Mouse (Mus musculus): ENCODE results near the gene Camk1. TPM values are rescaled to one million over a fixed set of nuclear protein-coding genes. Genes with fewer than 3 reads are reported as not detected.

Gene Camk1
- total RNA-seq, 2 experiments from 2014 or later: 51.8 to 53.2 TPM

DNA sequence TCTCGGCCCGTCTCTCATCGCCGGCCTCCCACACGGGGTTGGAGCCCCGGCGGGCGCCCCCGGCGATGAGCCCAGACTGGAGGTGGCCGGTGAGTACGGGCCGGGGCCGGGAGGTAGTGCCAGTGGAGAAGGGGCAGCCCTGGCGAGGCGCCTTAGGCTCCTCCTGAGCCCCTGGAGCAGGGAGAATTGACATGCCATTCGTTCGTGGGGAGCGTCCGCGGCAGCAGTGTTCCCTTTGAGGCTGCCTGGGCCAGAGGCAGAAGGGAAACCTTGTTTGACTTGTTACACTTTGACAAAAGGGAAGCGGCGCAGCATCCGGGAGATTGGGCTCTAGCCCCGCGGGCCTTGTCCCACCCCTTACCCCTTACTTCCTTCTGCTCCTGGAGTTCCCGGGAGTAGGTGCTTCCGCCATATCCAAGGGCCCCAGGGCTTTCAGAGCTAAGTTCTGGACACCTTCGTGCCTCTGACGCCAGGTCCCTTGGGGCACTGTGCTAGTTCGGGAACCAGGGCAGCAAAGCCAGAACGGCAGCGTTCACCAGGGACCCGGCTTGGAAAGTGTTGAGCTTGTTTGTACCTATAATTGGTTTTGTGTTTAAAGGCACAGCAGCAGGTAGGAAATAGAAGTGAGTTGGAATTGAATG lies 36.2 kb downstream of the Camk1 start:
- peak in 1 of 2 experiments; percentile 52 for DNase-seq (ENCODE audit: low spot score in 2 of 2)

- no peak for DNase-seq (ENCODE audit: low spot score in 2 of 2)
These were observed 36.8 kb downstream of the Camk1 start, which contains the start of gene Brpf1 for GRCm38 (mm10) chr6:113306986-113307349. TSS of gene Brpf1 (plus strand) at chr6:113307137.

DNA sequence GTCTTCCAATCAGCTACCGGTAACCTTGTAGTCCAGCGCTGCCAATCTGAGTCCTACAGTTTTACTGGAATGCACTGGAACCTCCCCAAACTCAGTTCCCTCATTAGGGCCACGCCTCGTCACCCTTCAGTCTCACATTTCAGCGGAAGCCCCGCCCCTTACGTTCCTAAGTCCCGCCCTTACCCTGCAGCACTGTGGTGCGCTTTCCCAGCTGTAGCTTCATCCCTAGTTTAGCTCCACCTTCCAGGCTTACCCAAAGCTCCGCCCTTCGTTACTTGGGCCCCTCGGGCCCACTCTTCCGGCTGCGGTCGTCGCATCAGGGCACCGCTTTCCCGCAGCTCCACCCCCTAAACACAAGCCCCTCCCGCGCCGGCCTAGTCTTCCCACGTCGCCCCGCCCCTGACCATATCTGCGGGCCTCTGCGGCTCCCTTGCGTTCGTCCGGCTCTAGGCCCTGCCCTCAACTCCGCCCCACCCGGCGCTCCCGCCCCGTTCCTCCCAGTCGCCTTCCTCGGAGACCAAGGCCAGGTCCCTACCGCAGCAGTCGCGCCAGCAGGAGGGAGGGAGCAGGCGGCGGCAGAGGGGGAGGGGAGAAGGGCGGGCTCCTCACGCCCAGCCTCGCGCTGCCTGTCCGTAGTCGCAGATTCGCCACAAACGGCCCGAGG lies 37.3 kb downstream of the Camk1 start:
- peak; percentile 99 to 100 for DNase-seq (ENCODE audit: low spot score in 2 of 2)

DNA sequence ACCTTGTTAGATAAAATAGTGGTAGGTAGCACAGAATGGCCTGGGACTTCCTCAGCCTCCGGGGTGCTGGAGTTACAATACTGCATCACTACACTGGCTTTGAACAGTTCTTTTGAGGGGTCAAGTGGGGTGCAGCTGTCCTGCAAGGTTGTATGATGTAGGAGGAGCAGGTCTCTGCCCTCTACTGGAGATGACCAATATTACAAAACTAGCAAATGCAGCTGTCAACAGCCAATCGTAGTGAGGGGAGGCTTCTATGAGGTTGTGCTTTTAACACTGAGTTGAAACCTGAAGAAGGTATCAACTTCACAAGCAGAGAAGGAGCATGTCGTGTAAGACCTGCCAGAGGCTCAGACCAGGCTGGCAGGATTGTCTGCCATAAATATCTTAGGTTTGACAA lies 41.5 kb downstream of the Camk1 start:
- DNase-seq (ENCODE audit: low spot score in 2 of 2): no peak

DNA sequence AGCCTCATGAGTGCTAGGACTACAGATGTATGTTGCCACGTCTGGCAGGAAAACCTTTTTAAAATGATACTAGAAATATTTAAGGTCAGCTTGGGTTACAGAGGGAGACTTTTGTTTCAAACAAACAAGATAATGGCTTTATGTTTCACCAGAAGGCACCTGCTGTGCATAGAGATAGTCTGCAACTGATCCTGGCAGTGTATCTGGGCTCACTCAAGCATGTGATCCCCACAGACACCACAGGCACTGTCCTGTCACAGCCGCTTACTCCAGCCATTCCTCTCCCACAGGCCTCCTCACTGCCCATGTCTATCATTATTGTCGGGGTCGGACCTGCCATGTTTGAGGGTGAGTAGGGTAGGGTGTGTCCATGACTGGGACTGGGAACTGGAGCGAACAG lies 42.4 kb downstream of the Camk1 start:
- no peak for DNase-seq (ENCODE audit: low spot score in 2 of 2)

DNA sequence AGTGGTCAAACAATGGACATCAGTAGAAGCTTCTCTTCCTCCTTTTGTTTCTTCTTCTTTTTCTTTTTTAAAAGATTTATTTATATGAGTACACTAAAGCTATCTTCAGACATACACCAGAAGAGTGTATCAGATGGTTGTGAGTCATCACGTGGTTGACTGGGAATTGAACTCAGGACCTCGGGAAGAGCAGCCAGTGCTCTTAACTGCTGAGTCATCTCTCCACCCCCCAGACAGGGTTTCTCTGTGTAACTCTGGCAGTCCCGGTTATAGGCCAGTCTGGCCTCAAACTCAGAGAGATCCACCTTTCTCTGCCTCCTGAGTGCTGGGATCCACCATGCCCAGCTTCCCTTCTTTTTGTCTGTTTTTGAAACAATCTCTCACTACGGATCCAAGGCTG lies 47.1 kb downstream of the Camk1 start:
- no peak for DNase-seq (ENCODE audit: low spot score in 2 of 2)

DNA sequence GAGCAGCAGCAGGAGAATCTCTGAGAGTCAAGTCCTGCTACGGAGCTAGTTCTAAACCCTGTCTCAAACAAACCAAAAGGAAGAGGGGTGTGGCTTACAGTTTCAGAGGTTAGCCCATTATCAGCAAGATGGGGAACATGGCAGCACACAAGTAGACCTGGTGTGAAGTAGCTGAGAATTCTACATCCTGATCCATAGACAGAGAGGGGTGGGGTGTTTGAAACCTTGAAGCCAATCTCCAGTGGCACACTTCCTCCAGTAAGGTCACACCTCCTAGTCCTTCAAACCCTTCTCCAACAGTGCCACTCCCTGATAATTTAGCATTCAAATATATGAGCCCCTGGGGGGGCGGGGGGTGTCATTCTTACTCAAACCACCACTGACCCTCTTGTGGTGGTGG lies 47.7 kb downstream of the Camk1 start:
- DNase-seq (ENCODE audit: low spot score in 2 of 2): no peak

DNA sequence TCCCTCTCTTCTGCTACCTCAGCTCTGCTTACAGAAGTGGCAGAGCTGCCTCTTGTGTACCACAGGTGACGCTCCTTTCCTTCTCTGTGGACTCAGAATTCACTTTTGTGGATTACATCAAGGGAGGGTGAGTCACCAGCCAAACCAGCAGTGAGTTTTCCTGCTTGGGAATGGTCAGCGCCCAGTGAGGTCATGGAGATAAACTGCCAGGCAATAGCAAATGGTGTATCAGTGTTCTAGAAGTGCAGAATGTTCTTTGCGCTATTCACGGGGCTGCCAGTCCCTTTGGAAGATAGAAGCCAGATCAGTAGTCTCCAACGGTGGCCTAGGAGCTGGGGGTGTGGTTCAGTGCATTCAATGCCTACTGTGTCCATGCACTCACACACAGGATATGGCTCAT lies 50.8 kb downstream of the Camk1 start:
- DNase-seq (ENCODE audit: low spot score in 2 of 2): no peak

DNA sequence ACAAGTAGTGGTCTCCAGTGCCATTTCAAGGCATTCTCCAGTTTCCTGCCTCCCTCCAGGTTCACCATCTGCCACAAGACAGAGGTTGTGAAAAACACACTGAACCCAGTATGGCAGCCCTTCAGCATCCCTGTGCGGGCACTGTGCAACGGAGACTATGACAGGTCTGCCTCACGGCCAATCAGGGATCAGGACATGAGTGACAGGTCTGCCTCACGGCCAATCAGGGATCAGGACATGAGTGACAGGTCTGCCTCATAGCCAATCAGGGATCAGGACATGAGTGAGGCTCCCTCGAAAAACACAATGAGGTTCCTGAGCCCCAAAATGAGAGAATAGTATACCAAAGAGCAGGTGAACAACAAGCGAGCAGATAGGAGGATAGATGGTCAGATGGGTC lies 53.4 kb downstream of the Camk1 start:
- no peak for DNase-seq (ENCODE audit: low spot score in 2 of 2)

DNA sequence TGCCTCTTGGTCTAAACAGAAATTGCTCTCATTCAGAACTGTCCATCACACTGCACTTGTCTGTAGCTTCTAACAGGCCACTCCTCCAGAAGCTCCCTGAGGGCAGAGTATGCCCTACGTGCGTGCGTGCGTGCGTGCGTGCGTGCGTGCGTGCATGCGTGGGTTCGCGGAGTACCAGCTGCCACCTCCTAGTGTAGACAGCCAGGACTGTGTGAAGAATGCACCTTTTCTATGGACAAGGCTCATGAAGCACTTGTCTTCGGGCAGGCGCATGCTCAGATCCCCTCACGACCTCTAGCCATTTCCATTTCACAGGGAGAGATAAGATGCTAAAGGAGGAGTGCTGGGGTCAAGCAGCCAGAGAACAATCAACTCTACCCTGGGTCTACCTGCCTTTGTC lies 54.4 kb downstream of the Camk1 start:
- no peak for DNase-seq (ENCODE audit: low spot score in 2 of 2)

DNA sequence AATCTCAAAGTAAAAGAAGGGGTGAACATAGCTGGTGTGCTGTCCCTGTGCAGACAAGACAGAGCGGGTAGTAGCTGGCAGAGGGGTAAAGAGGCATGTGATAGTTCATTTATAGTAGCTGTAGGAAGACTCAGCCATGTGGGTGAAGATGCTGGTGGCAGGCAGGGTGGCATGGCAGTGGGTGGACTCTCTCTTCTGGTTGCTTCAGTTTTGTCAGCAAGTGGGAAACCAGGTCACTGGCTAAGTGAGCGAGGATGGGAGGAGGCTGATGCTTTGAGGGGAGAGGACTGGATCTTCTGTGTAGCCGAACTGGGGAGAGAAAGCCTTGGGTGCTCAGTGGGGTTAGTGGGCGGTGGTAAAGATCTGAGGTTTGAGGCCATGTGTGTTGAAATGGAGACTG lies 56.5 kb downstream of the Camk1 start:
- no peak for DNase-seq (ENCODE audit: low spot score in 2 of 2)

- DNase-seq (ENCODE audit: low spot score in 2 of 2): no peak
These were observed 57.5 kb downstream of the Camk1 start for GRCm38 (mm10) chr6:113286316-113286715.

- DNase-seq (ENCODE audit: low spot score in 2 of 2): no peak
These were observed 58.9 kb downstream of the Camk1 start for GRCm38 (mm10) chr6:113284931-113285330.

Other genes starting within 250 kb of the Camk1 start
- 10 to 100 TPM; 74.2 to 76.4 TPM for gene Lhfpl4, start 148.6 kb downstream of the Camk1 start, total RNA-seq (2021)
- 10 to 100 TPM; 12.6 to 13.3 TPM for gene Mtmr14, start 106.1 kb downstream of the Camk1 start, total RNA-seq (2021)
- 10 to 100 TPM; 15.9 to 18.5 TPM for gene Cpne9, start 61.7 kb downstream of the Camk1 start, total RNA-seq (2021)
- gene Brpf1, start 36.8 kb downstream of the Camk1 start, total RNA-seq (2021): 10 to 100 TPM; 37.7 to 37.8 TPM
- gene Ogg1, start 17.0 kb downstream of the Camk1 start, total RNA-seq (2021): 1 to 10 TPM; 6.8 to 7.9 TPM
- gene Tada3, start 33.9 kb upstream of the Camk1 start, total RNA-seq (2021): 10 to 100 TPM; 47.3 to 51.0 TPM
- gene Arpc4, start 34.1 kb upstream of the Camk1 start, total RNA-seq (2021): 100 to 1,000 TPM; 302 to 314 TPM
- 10 to 100 TPM; 14.8 to 17.6 TPM for gene Ttll3, start 45.3 kb upstream of the Camk1 start, total RNA-seq (2021)
- gene Rpusd3, start 75.4 kb upstream of the Camk1 start, total RNA-seq (2021): 10 to 100 TPM; 28.6 to 30.3 TPM
- not detected for gene Cidec, start 91.8 kb upstream of the Camk1 start, total RNA-seq (2021)
- gene Jagn1, start 98.6 kb upstream of the Camk1 start, total RNA-seq (2021): 10 to 100 TPM; 40.7 to 47.7 TPM
- gene Il17re, start 114.5 kb upstream of the Camk1 start, total RNA-seq (2021): under 1 TPM in 1 of 2 experiments, not detected in 1; 0.18 TPM
- gene Il17rc, start 127.4 kb upstream of the Camk1 start, total RNA-seq (2021): 1 to 10 TPM; 4.1 to 4.2 TPM
- 100 to 1,000 TPM; 106 to 111 TPM for gene Creld1, start 139.3 kb upstream of the Camk1 start, total RNA-seq (2021)
- gene Prrt3, start 157.9 kb upstream of the Camk1 start, total RNA-seq (2021): 10 to 100 TPM; 50.5 to 55.0 TPM
- 10 to 100 TPM; 77.4 to 78.1 TPM for gene Emc3, start 187.7 kb upstream of the Camk1 start, total RNA-seq (2021)
- 1 to 10 TPM; 1.7 to 2.7 TPM for gene Fancd2, start 187.7 kb upstream of the Camk1 start, total RNA-seq (2021)